Mouse (Mus musculus) thymus, postnatal 14 days (tissue): Measurements from ENCODE around the gene Nr1h3.
"Not testable (repeated sequence)": the region's sequence is repeated elsewhere in the genome, so short reads cannot be mapped to it uniquely, and the experiment has no call there.

Experiments
- DNase-seq: peaks from one replicate; pipeline ENCODE4 v3.0.0; 2021

Gene Nr1h3

GRCm38 (mm10) chr2:91202222-91202971 lies at the start of gene Nr1h3, which contains the start of gene Acp2:
Gene Nr1h3 (minus strand): TSS chr2:91202834.
Gene Acp2 (plus strand): TSS chr2:91202885.
- peak; percentile 89 for DNase-seq

GRCm38 (mm10) chr2:91252001-91252400 lies 49.4 kb upstream of the Nr1h3 start:
- DNase-seq = no peak

GRCm38 (mm10) chr2:91248366-91248765 lies 45.7 kb upstream of the Nr1h3 start:
- no peak for DNase-seq

GRCm38 (mm10) chr2:91244557-91245228 lies 42.1 kb upstream of the Nr1h3 start:
- DNase-seq = no peak

- DNase-seq = no peak
Measured at GRCm38 (mm10) chr2:91243416-91243815, 40.8 kb upstream of the Nr1h3 start.

GRCm38 (mm10) chr2:91242547-91242946 lies 39.9 kb upstream of the Nr1h3 start:
- no peak for DNase-seq

GRCm38 (mm10) chr2:91237511-91238080 lies 35.0 kb upstream of the Nr1h3 start:
- not testable (repeated sequence) for DNase-seq

GRCm38 (mm10) chr2:91236601-91237510 lies 34.2 kb upstream of the Nr1h3 start, which contains the start of gene Ddb2:
Gene Ddb2 (minus strand): TSS chr2:91236982.
- peak; percentile 97 for DNase-seq

GRCm38 (mm10) chr2:91229735-91230134 lies 27.1 kb upstream of the Nr1h3 start:
- no peak for DNase-seq

GRCm38 (mm10) chr2:91223614-91224013 lies 21.0 kb upstream of the Nr1h3 start:
- no peak for DNase-seq

GRCm38 (mm10) chr2:91220501-91220900 lies 17.9 kb upstream of the Nr1h3 start:
- no peak for DNase-seq

- DNase-seq = peak; percentile 70
Measured at GRCm38 (mm10) chr2:91217032-91217431, 14.4 kb upstream of the Nr1h3 start.

GRCm38 (mm10) chr2:91213311-91213710 lies 10.7 kb upstream of the Nr1h3 start:
- no peak for DNase-seq

GRCm38 (mm10) chr2:91206254-91206775 lies 3.7 kb upstream of the Nr1h3 start:
- DNase-seq = no peak

GRCm38 (mm10) chr2:91202972-91203656 lies 480 bp upstream of the Nr1h3 start:
- no peak for DNase-seq

GRCm38 (mm10) chr2:91198888-91199287 lies 3.7 kb downstream of the Nr1h3 start:
- DNase-seq = no peak

- no peak for DNase-seq
Measured at GRCm38 (mm10) chr2:91196577-91197001, 6.0 kb downstream of the Nr1h3 start.

GRCm38 (mm10) chr2:91194624-91195332 lies 7.9 kb downstream of the Nr1h3 start:
- DNase-seq = peak; percentile 72

- no peak for DNase-seq
Measured at GRCm38 (mm10) chr2:91190501-91190900, 12.1 kb downstream of the Nr1h3 start.

GRCm38 (mm10) chr2:91187431-91187830 lies 15.2 kb downstream of the Nr1h3 start:
- DNase-seq = no peak

- no peak for DNase-seq
Measured at GRCm38 (mm10) chr2:91186208-91186607, 16.4 kb downstream of the Nr1h3 start.
